Mouse (Mus musculus): ENCODE measurements at regions not wholly inside any gene's neighbourhood (a gene's known extent, or its start where the extent isn't known, plus 50 kb on each side); places are given as distances from the start of the nearest gene placed in this dataset.
A peak's percentile ranks its signal among the peaks of the same experiment; 100 is the strongest.

- Histone ChIP-seq H3K9me3 (replicated peaks; ENCODE audit: control insufficient read depth, low read length) (no peaks in the 10 kb centered on the region), H3K36me3 (replicated peaks; ENCODE audit: control insufficient read depth, insufficient read depth, low read depth, low read length) (no peaks in the 10 kb centered on the region), H3K4me1 (ENCODE audit: control insufficient read depth, insufficient read depth, low read length) (peaks cover 13% of the 10 kb centered on the region; the same call in 1 of the 2 replicates), H3K4me2 (ENCODE audit: low read depth, low read length) (no peak overlapping the region), H3K27me3 (ENCODE audit: control insufficient read depth, insufficient read depth, low read length) (peaks cover 21% of the 10 kb centered on the region), H3K27ac (replicated peaks; ENCODE audit: low read depth, low read length) (no peak overlapping the region), H3K9ac (replicated peaks; ENCODE audit: low read length) (no peak overlapping the region), H3K4me3 (ENCODE audit: low read depth, low read length) (no peak overlapping the region)
- DNase-seq (ENCODE audit: low spot score): peak; percentile 13
- ATAC-seq (replicated peaks; ENCODE audit: insufficient number of reproducible peaks, low FRiP score, low TSS enrichment, low read depth): no peak
- WGBS: 1% methylated on average over 9 of the region's 9 CpGs
Observed at GRCm38 (mm10) chr14:61688666-61689065, 81.4 kb downstream of the Kcnrg start.

GRCm38 (mm10) chr14:61689281-61689680 lies 82.0 kb downstream of the Kcnrg start:
- Histone ChIP-seq H3K9ac (replicated peaks; ENCODE audit: low read length) (no peak overlapping the region), H3K27me3 (ENCODE audit: control insufficient read depth, insufficient read depth, low read length) (peaks cover 21% of the 10 kb centered on the region), H3K4me3 (ENCODE audit: low read depth, low read length) (peak overlapping the region; percentile 25), H3K9me3 (replicated peaks; ENCODE audit: control insufficient read depth, low read length) (no peaks in the 10 kb centered on the region), H3K36me3 (replicated peaks; ENCODE audit: control insufficient read depth, insufficient read depth, low read depth, low read length) (no peaks in the 10 kb centered on the region), H3K4me1 (ENCODE audit: control insufficient read depth, insufficient read depth, low read length) (peaks cover 13% of the 10 kb centered on the region; the same call in 1 of the 2 replicates), H3K27ac (replicated peaks; ENCODE audit: low read depth, low read length) (no peak overlapping the region), H3K4me2 (ENCODE audit: low read depth, low read length) (peak overlapping the region; percentile 42)
- WGBS: 1% methylated on average over 21 of the region's 21 CpGs
- ATAC-seq (replicated peaks; ENCODE audit: insufficient number of reproducible peaks, low FRiP score, low TSS enrichment, low read depth) (no peak), DNase-seq (ENCODE audit: low spot score) (peak; percentile 62)

DNA sequence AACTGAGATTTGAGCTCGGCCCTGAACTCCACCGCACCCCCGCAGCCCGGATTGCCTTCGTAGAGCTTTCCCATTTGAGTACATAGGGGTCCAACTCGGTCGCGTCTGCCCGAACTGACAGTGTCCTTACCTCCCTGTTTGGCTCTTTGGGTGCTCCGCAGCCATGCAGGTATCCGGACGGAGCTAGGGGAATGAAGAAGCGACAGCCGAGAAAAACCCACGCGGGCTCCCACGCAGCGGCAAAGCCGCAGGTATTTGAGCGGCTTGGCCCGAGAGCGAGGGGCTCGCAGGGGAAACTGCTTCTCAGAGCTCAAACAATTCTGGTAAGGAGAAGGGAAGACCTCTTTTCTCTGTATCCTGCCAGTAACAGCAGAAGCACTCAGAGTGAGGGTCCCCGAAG lies 82.5 kb downstream of the Kcnrg start:
- Histone ChIP-seq H3K4me1 (ENCODE audit: control insufficient read depth, insufficient read depth, low read length) (peaks cover 13% of the 10 kb centered on the region; the same call in 1 of the 2 replicates), H3K9ac (replicated peaks; ENCODE audit: low read length) (no peak overlapping the region), H3K9me3 (replicated peaks; ENCODE audit: control insufficient read depth, low read length) (no peaks in the 10 kb centered on the region), H3K4me3 (ENCODE audit: low read depth, low read length) (peak overlapping the region; percentile 25), H3K36me3 (replicated peaks; ENCODE audit: control insufficient read depth, insufficient read depth, low read depth, low read length) (no peaks in the 10 kb centered on the region), H3K27me3 (ENCODE audit: control insufficient read depth, insufficient read depth, low read length) (peaks cover 20% of the 10 kb centered on the region), H3K27ac (replicated peaks; ENCODE audit: low read depth, low read length) (no peak overlapping the region), H3K4me2 (ENCODE audit: low read depth, low read length) (peak overlapping the region; percentile 42)
- DNase-seq (ENCODE audit: low spot score) (no peak), ATAC-seq (replicated peaks; ENCODE audit: insufficient number of reproducible peaks, low FRiP score, low TSS enrichment, low read depth) (no peak; the same call in 1 of the 2 replicates)
- 6% methylated on average over 24 of the region's 24 CpGs for WGBS

DNA sequence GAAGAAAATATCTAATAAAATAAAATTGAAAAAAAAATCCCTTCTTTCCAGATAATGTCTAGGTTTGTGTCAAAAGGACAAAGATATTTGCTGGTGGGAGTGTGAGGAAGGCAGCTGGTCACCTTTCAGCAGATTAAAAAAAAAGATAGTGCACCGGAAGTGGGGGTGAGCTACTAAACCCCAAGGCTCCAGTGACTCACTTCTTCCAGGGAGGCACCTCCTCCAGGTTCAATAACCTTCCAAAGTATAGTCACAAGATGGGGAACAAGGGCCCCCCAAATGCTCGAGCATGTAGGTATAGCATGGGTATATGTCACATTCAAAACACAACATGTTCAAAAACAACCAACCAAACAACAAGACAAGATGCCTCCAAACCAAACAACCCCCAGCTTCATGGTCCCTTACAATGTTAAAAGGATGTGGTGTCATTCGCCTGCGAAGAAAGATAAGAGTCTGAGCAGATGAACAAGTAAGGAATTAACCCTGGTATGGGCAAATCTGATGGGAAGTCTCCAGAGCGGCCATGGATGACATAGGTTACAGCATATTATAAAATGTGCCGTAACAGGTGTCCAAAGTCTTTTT lies 84.6 kb downstream of the Kcnrg start:
- Histone ChIP-seq H3K4me1 (ENCODE audit: control insufficient read depth, insufficient read depth, low read length) (peaks cover 8% of the 10 kb centered on the region; the same call in 1 of the 2 replicates), H3K9me3 (replicated peaks; ENCODE audit: control insufficient read depth, low read length) (no peaks in the 10 kb centered on the region), H3K36me3 (replicated peaks; ENCODE audit: control insufficient read depth, insufficient read depth, low read depth, low read length) (no peaks in the 10 kb centered on the region), H3K4me2 (ENCODE audit: low read depth, low read length) (no peak overlapping the region), H3K9ac (replicated peaks; ENCODE audit: low read length) (no peak overlapping the region), H3K27me3 (ENCODE audit: control insufficient read depth, insufficient read depth, low read length) (peaks cover 11% of the 10 kb centered on the region), H3K27ac (replicated peaks; ENCODE audit: low read depth, low read length) (no peak overlapping the region), H3K4me3 (ENCODE audit: low read depth, low read length) (no peak overlapping the region)
- ATAC-seq (replicated peaks; ENCODE audit: insufficient number of reproducible peaks, low FRiP score, low TSS enrichment, low read depth): no peak
- no peak for DNase-seq (ENCODE audit: low spot score)
- 85% methylated on average over 6 of the region's 6 CpGs for WGBS

- H3K9me3 ChIP-seq (replicated peaks; ENCODE audit: control insufficient read depth, low read length): no peaks in the 10 kb centered on the region
- DNase-seq (ENCODE audit: low spot score) (no peak), ATAC-seq (replicated peaks; ENCODE audit: insufficient number of reproducible peaks, low FRiP score, low TSS enrichment, low read depth) (no peak)
- H3K9ac ChIP-seq (replicated peaks; ENCODE audit: low read length): no peak overlapping the region
- H3K27me3 ChIP-seq (ENCODE audit: control insufficient read depth, insufficient read depth, low read length): peaks cover 5% of the 10 kb centered on the region
- no peak overlapping the region for H3K4me3 ChIP-seq (ENCODE audit: low read depth, low read length)
- 88% methylated on average over 3 of the region's 3 CpGs for WGBS
- H3K4me2 ChIP-seq (ENCODE audit: low read depth, low read length): no peak overlapping the region
- no peaks in the 10 kb centered on the region for H3K36me3 ChIP-seq (replicated peaks; ENCODE audit: control insufficient read depth, insufficient read depth, low read depth, low read length)
- H3K27ac ChIP-seq (replicated peaks; ENCODE audit: low read depth, low read length): no peak overlapping the region
- peaks cover under 1% of the 10 kb centered on the region; the same call in 1 of the 2 replicates for H3K4me1 ChIP-seq (ENCODE audit: control insufficient read depth, insufficient read depth, low read length)
Observed at GRCm38 (mm10) chr14:61694796-61695195, 87.5 kb downstream of the Kcnrg start.

- Histone ChIP-seq H3K4me2 (ENCODE audit: low read depth, low read length) (no peak overlapping the region), H3K27me3 (ENCODE audit: control insufficient read depth, insufficient read depth, low read length) (no peaks in the 10 kb centered on the region; the same call in 1 of the 2 replicates), H3K4me3 (ENCODE audit: low read depth, low read length) (no peak overlapping the region), H3K9ac (replicated peaks; ENCODE audit: low read length) (no peak overlapping the region), H3K27ac (replicated peaks; ENCODE audit: low read depth, low read length) (no peak overlapping the region), H3K9me3 (replicated peaks; ENCODE audit: control insufficient read depth, low read length) (no peaks in the 10 kb centered on the region), H3K4me1 (ENCODE audit: control insufficient read depth, insufficient read depth, low read length) (no peaks in the 10 kb centered on the region; the same call in 1 of the 2 replicates), H3K36me3 (replicated peaks; ENCODE audit: control insufficient read depth, insufficient read depth, low read depth, low read length) (no peaks in the 10 kb centered on the region)
- DNase-seq (ENCODE audit: low spot score) (no peak), ATAC-seq (replicated peaks; ENCODE audit: insufficient number of reproducible peaks, low FRiP score, low TSS enrichment, low read depth) (no peak)
- WGBS: 52% methylated on average over 7 of the region's 7 CpGs
Observed at GRCm38 (mm10) chr14:61696290-61696842, 89.1 kb downstream of the Kcnrg start.

GRCm38 (mm10) chr14:61696886-61697554 lies 89.8 kb downstream of the Kcnrg start:
- Histone ChIP-seq H3K4me1 (ENCODE audit: control insufficient read depth, insufficient read depth, low read length) (no peaks in the 10 kb centered on the region; the same call in 1 of the 2 replicates), H3K4me3 (ENCODE audit: low read depth, low read length) (no peak overlapping the region), H3K27ac (replicated peaks; ENCODE audit: low read depth, low read length) (no peak overlapping the region), H3K9ac (replicated peaks; ENCODE audit: low read length) (no peak overlapping the region), H3K4me2 (ENCODE audit: low read depth, low read length) (no peak overlapping the region), H3K9me3 (replicated peaks; ENCODE audit: control insufficient read depth, low read length) (no peaks in the 10 kb centered on the region), H3K27me3 (ENCODE audit: control insufficient read depth, insufficient read depth, low read length) (no peaks in the 10 kb centered on the region), H3K36me3 (replicated peaks; ENCODE audit: control insufficient read depth, insufficient read depth, low read depth, low read length) (no peaks in the 10 kb centered on the region)
- WGBS: 72% methylated on average over 13 of the region's 13 CpGs
- DNase-seq (ENCODE audit: low spot score) (no peak), ATAC-seq (replicated peaks; ENCODE audit: insufficient number of reproducible peaks, low FRiP score, low TSS enrichment, low read depth) (no peak)

DNA sequence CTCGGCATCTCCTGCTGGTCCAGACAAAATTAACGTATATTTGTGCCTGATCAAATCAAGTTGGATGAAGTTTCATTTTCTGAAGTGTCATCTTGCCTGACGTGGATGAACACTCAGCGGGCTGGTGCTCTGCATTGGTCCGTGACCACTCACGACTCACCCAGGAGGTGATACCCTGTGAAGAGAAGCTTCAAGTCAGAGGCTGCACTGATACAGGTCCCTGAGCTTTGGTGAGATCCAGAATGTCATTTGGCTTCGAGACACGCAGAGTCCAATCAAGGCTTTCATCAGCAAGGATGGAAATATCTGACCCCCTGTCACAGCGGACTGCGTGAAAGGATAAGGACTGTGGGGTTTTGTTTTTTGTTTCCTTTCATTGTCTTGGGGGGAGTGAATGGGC lies 90.4 kb downstream of the Kcnrg start:
- H3K27me3 ChIP-seq (ENCODE audit: control insufficient read depth, insufficient read depth, low read length): no peaks in the 10 kb centered on the region
- ATAC-seq (replicated peaks; ENCODE audit: insufficient number of reproducible peaks, low FRiP score, low TSS enrichment, low read depth) (no peak), DNase-seq (ENCODE audit: low spot score) (no peak)
- WGBS: 76% methylated on average over 10 of the region's 10 CpGs
- H3K9me3 ChIP-seq (replicated peaks; ENCODE audit: control insufficient read depth, low read length): no peaks in the 10 kb centered on the region
- H3K9ac ChIP-seq (replicated peaks; ENCODE audit: low read length): no peak overlapping the region
- H3K4me3 ChIP-seq (ENCODE audit: low read depth, low read length): no peak overlapping the region
- no peak overlapping the region for H3K27ac ChIP-seq (replicated peaks; ENCODE audit: low read depth, low read length)
- H3K4me2 ChIP-seq (ENCODE audit: low read depth, low read length): no peak overlapping the region
- no peaks in the 10 kb centered on the region for H3K36me3 ChIP-seq (replicated peaks; ENCODE audit: control insufficient read depth, insufficient read depth, low read depth, low read length)
- no peaks in the 10 kb centered on the region; the same call in 1 of the 2 replicates for H3K4me1 ChIP-seq (ENCODE audit: control insufficient read depth, insufficient read depth, low read length)

Data from embryonic facial prominence, embryonic 11.5 days (tissue).